Mouse (Mus musculus) cortical plate, adult 2 months (tissue): ENCODE data around the gene Khnyn.

ENCODE experiments used
- CTCF ChIP-seq: fragments of 200-500 bp; IDR thresholded peaks from 2 replicates; pipeline ENCODE4 v1.5.1; 2011; ENCODE audit warnings: mild to moderate bottlenecking, control low read depth, low read length; ENCODE audit not compliant: insufficient read depth; ENCODE audit errors: extremely low read depth
- POLR2A ChIP-seq: fragments of 200-500 bp; IDR thresholded peaks from 2 replicates; pipeline ENCODE4 v1.6.1; 2011; ENCODE audit warnings: mild to moderate bottlenecking, low read length, control low read depth; ENCODE audit not compliant: insufficient read depth; ENCODE audit errors: extremely low read depth

DNA sequence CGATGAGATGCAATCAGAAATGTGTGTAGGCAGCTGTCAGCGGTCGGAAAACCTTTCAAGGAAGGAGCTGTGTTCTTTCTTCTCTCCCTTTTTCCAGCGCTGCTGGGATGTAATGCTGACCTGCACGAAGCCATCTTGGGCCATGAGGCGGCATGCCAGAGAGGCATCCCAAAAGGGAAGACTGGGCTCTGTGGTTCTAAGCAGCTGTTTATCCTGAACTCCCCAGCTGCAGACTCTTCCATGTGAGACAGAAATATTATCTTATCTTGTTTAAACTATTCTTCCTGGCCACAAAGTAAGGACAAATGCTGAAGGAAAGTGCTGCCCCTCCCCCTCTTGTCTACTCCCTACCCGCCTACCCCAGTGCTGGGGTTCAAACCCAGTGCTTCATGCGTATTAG is 3.8 kb upstream of the Khnyn start:
- TF ChIP-seq POLR2A = no peak
- TF ChIP-seq CTCF = no peak
